ENCODE assay signal across 19 mouse cellular contexts in genomic region chr9:32029786-32030185, GRCm38 (mm10).
A peak's percentile ranks its signal among the peaks of the same experiment; 100 is the strongest.
DNase-seq lines count a peak whose midpoint lies in the region; TF ChIP-seq lines count a peak whose summit lies in the region.
"Had no signal": no experiment of that assay in that cellular context is flagged by ENCODE, and none has a peak within 500 bp of the region (broad histone marks: within the 10 kb centered on the region; RNA-seq: fewer than 3 reads in every experiment).

No protein-coding gene starts in this region.

- 0 out of 2 replicates have a peak, but pooled peaks cover 3% of the 10 kb centered on the region for H3K79me2 ChIP-seq in heart, adult 2 months (replicated peaks; ENCODE audit: control insufficient read depth, insufficient read depth, low read length)

- H3K9ac ChIP-seq in heart, adult 2 months (ENCODE audit: low read depth, low read length), result no peak overlapping the region
- H3K9ac ChIP-seq: hindbrain, embryonic 12.5 days; liver, embryonic 13.5 days; midbrain, embryonic 13.5 days had no signal

- 73% methylated on average over 2 of the region's 2 CpGs for WGBS in heart, adult 2 months

- TF ChIP-seq EP300 in heart, adult 2 months (IDR thresholded peaks at IDR 0.05; ENCODE audit: insufficient read depth, low read depth, low read length), result no peak

- TF ChIP-seq CTCF in heart, adult 2 months (IDR thresholded peaks at IDR 0.05), result no peak

- DNase-seq in heart, adult 2 months, result no peak
- no peak for DNase-seq in heart, adult 8-10 months (ENCODE audit: low spot score)
- DNase-seq in lung, postnatal 10 days, result peak; percentile 11
- DNase-seq in lung, postnatal 25 days (ENCODE audit: low spot score), result no peak
- peak; percentile 18 for DNase-seq in adrenal gland, postnatal 25 days
- DNase-seq in c-Kit-positive CD71-positive TER-119-positive erythroid progenitor cells, embryonic 14.5 days (ENCODE audit: low spot score), result no peak
- no peak for DNase-seq in spleen, postnatal 10 days (ENCODE audit: low spot score in 2 of 2)
- DNase-seq: B cell, adult 2 months; cerebellum, adult 18-20 months; gastrocnemius, postnatal 36 days; kidney, postnatal 25 days; liver, embryonic 13.5 days; lung, adult 2 months; lung, postnatal 36 days had no signal

- no peaks in the 10 kb centered on the region; the same call in 1 of the 2 replicates for H3K36me3 ChIP-seq in heart, adult 2 months (ENCODE audit: control insufficient read depth, insufficient read depth, low read length)
- H3K36me3 ChIP-seq: hindbrain, embryonic 12.5 days; liver, embryonic 13.5 days; midbrain, embryonic 13.5 days had no signal

- H3K27me3 ChIP-seq in heart, adult 2 months (ENCODE audit: control insufficient read depth, insufficient read depth, low read length), result no peaks in the 10 kb centered on the region
- H3K27me3 ChIP-seq: CH12.LX; hindbrain, embryonic 12.5 days; midbrain, embryonic 13.5 days had no signal

- peaks cover 5% of the 10 kb centered on the region for H3K4me1 ChIP-seq in heart, adult 2 months (ENCODE audit: control insufficient read depth, insufficient read depth, low read length)

- intact Hi-C loops in heart, adult 2 months (cut with DNase I), result loop anchor here (5.0 kb wide), 1 partner anchor 57 kb away; no protein-coding TSS in a partner anchor

- 0 out of 2 replicates have a peak overlapping the region, but pooled peaks have one; percentile 9 for H3K27ac ChIP-seq in heart, adult 2 months
- H3K27ac ChIP-seq: hindbrain, embryonic 12.5 days; liver, embryonic 13.5 days; midbrain, embryonic 13.5 days; stomach, postnatal 0 days had no signal

- TF ChIP-seq POLR2A in heart, adult 2 months (IDR thresholded peaks at IDR 0.05; ENCODE audit: insufficient read depth, low read depth, low read length), result no peak

- H3K4me3 ChIP-seq in heart, adult 2 months, result no peak overlapping the region
- H3K4me3 ChIP-seq: hindbrain, embryonic 12.5 days; liver, embryonic 13.5 days; megakaryocyte, embryonic 14.5 days; midbrain, embryonic 13.5 days had no signal

Comparison
In these comparisons a context has a peak if more than half of its experiments do, and no peak if none do; other contexts are left out.
1. DNase-seq: peak in lung, postnatal 10 days (single experiment) and adrenal gland, postnatal 25 days (single experiment); none in heart, adult 2 months (0 of 2), heart, adult 8-10 months (single experiment), lung, postnatal 25 days (single experiment), c-Kit-positive CD71-positive TER-119-positive erythroid progenitor cells, embryonic 14.5 days (single experiment) and spleen, postnatal 10 days (0 of 2).